Mouse (Mus musculus) hindbrain, embryonic 13.5 days (tissue): ENCODE measurements around the gene Olfr69. TPM values are rescaled to one million over a fixed set of nuclear protein-coding genes. Genes with fewer than 3 reads are reported as not detected.
"Not testable (repeated sequence)": the region's sequence is repeated elsewhere in the genome, so short reads cannot be mapped to it uniquely, and the experiment has no call there.

ENCODE experiments used
- ATAC-seq: fragments of 200-750 bp; cut with Nextera tagmentation; 2 replicates; pipeline ENCODE4 v1.8.0; 2017; ENCODE audit warnings: moderate TSS enrichment; ENCODE audit not compliant: low FRiP score
- H3K27ac ChIP-seq: fragments of 300-500 bp; sonication (generic); 2 replicates; pipeline ENCODE4 v1.5.1; 2015; ENCODE audit warnings: inconsistent platforms, mild to moderate bottlenecking, moderate library complexity
- H3K27me3 ChIP-seq: fragments of 300-500 bp; sonication (generic); 2 replicates; pipeline ENCODE4 v1.6.1; 2015; ENCODE audit warnings: mild to moderate bottlenecking, inconsistent platforms
- H3K36me3 ChIP-seq: fragments of 300-500 bp; sonication (generic); 2 replicates; pipeline ENCODE4 v1.6.1; 2015; ENCODE audit warnings: mild to moderate bottlenecking, inconsistent platforms
- H3K4me1 ChIP-seq: fragments of 300-500 bp; sonication (generic); replicated peaks from 2 replicates; pipeline ENCODE4 v1.6.1; 2015; ENCODE audit warnings: inconsistent platforms
- H3K4me2 ChIP-seq: fragments of 300-500 bp; sonication (generic); 2 replicates; pipeline ENCODE4 v1.6.1; 2015; ENCODE audit warnings: inconsistent platforms, mild to moderate bottlenecking, moderate library complexity
- H3K4me3 ChIP-seq: fragments of 300-500 bp; sonication (generic); 2 replicates; pipeline ENCODE4 v1.5.1; 2015; ENCODE audit warnings: mild to moderate bottlenecking, inconsistent platforms
- H3K9ac ChIP-seq: fragments of 300-500 bp; sonication (generic); 2 replicates; pipeline ENCODE4 v1.6.1; 2015; ENCODE audit warnings: mild to moderate bottlenecking, inconsistent platforms
- H3K9me3 ChIP-seq: fragments of 300-500 bp; sonication (generic); 2 replicates; pipeline ENCODE4 v1.6.1; 2016; ENCODE audit warnings: inconsistent platforms
- WGBS: fragments of 180-500 bp; shearing (Covaris S2); methylation state at CpG from one replicate; pipeline ENCODE4 v1.1.7; 2015; 5-methylcytosine and 5-hydroxymethylcytosine counted together
- polyA plus RNA-seq: library from polyadenylated mRNA; unstranded; fragments of >200 nt; fragmentation: Nextera tagmentation; extraction: Ambion mirVana; gene quantifications from 2 replicates; pipeline ENCODE4 v1.2.1, GENCODE M21; 2015

Olfr69 gene
- polyA plus RNA-seq = not detected in 2 replicates

- Histone ChIP-seq H3K4me2 (no peak within 1 kb of the TSS), H3K9me3 (no peaks in the 10 kb centered on the region), H3K4me1 (no peaks in the 10 kb centered on the region), H3K27me3 (no peaks in the 10 kb centered on the region), H3K27ac (no peak within 1 kb of the TSS), H3K36me3 (no peaks in the 10 kb centered on the region), H3K9ac (no peak within 1 kb of the TSS), H3K4me3 (no peak within 1 kb of the TSS)
- no peak for ATAC-seq
- WGBS = 83% methylated on average over 2 of the region's 2 CpGs
These were observed at the start of gene Olfr69 for GRCm38 (mm10) chr7:103771494-103771893. TSS of gene Olfr69 (minus strand) at chr7:103771594.

GRCm38 (mm10) chr7:103815085-103815484 lies 43.7 kb upstream of the Olfr69 start:
- ATAC-seq, H3K36me3 ChIP-seq, H3K4me1 ChIP-seq, H3K4me3 ChIP-seq, H3K9me3 ChIP-seq, H3K9ac ChIP-seq, H3K27me3 ChIP-seq, H3K4me2 ChIP-seq, H3K27ac ChIP-seq: not testable (repeated sequence)
- no CpG with 5 or more reads among the region's 2 CpGs for WGBS

DNA sequence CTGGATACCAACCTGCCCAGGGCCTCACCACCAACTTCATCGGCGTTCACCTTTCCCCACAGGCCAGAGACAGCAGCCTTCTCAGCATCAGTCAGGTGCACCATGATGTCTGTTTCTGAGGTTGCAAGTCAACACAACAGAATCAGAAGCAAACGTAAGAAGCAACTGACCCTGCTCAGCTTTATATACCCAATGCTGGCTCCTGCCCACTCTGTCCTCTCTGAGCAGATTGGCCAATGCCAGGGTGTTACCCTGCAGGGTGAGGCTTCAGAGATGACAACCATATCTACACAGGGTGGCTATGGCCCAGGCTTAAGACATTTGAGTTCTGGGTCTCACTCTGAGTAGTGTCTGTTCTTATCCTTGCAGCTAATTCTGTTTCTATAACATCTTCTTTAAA lies 42.4 kb upstream of the Olfr69 start, which contains the start of gene Hbb-bt:
Hbb-bt (minus strand) TSS at position 231 of the 400 bp plus-strand sequence.
- H3K36me3 ChIP-seq = no peaks in the 10 kb centered on the region
- no peaks in the 10 kb centered on the region for H3K4me1 ChIP-seq
- no peaks in the 10 kb centered on the region for H3K9me3 ChIP-seq
- H3K4me2 ChIP-seq = no peak within 1 kb of the TSS
- H3K27ac ChIP-seq = no peak within 1 kb of the TSS
- no peaks in the 10 kb centered on the region for H3K27me3 ChIP-seq
- H3K4me3 ChIP-seq = no peak within 1 kb of the TSS
- 90% methylated on average over 3 of the region's 3 CpGs for WGBS
- no peak for ATAC-seq
- no peak within 1 kb of the TSS for H3K9ac ChIP-seq

GRCm38 (mm10) chr7:103813152-103813551 lies 41.8 kb upstream of the Olfr69 start:
- not testable (repeated sequence) for ATAC-seq, H3K9me3 ChIP-seq, H3K4me2 ChIP-seq, H3K27me3 ChIP-seq, H3K4me1 ChIP-seq, H3K36me3 ChIP-seq, H3K27ac ChIP-seq, H3K9ac ChIP-seq, H3K4me3 ChIP-seq
- WGBS = no CpG with 5 or more reads among the region's 3 CpGs

DNA sequence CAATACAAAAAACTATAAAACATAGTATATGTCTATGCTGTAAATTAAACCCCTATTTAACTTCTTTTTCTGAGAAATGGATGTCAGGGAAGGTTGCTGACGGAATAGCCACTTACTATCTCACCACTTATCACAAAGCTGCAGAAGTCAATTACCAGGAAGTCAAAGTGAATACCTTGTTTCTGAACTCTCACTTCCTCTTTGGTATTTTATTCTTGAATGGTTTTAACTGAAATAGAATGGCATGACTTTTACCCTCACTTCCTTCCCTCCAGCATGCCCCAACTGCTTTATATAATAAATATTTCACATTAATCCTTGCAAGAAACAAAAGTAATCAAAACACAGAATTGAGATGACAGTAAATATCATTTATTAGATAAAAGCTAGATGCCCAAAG lies 40.8 kb upstream of the Olfr69 start:
- no peak overlapping the region for H3K4me3 ChIP-seq
- H3K9me3 ChIP-seq = no peaks in the 10 kb centered on the region
- no peak overlapping the region for H3K27ac ChIP-seq
- no peak overlapping the region for H3K9ac ChIP-seq
- 68% methylated on average over 1 of the region's 1 CpGs for WGBS
- no peak for ATAC-seq
- no peaks in the 10 kb centered on the region for H3K36me3 ChIP-seq
- H3K4me2 ChIP-seq = no peak overlapping the region
- H3K27me3 ChIP-seq = no peaks in the 10 kb centered on the region
- no peaks in the 10 kb centered on the region for H3K4me1 ChIP-seq

GRCm38 (mm10) chr7:103811223-103811845 lies 39.9 kb upstream of the Olfr69 start:
- Histone ChIP-seq H3K4me2 (no peak overlapping the region), H3K4me1 (no peaks in the 10 kb centered on the region), H3K36me3 (no peaks in the 10 kb centered on the region), H3K27me3 (no peaks in the 10 kb centered on the region), H3K27ac (no peak overlapping the region), H3K9me3 (no peaks in the 10 kb centered on the region), H3K9ac (no peak overlapping the region), H3K4me3 (no peak overlapping the region)
- ATAC-seq = no peak
- WGBS = 92% methylated on average over 1 of the region's 1 CpGs

DNA sequence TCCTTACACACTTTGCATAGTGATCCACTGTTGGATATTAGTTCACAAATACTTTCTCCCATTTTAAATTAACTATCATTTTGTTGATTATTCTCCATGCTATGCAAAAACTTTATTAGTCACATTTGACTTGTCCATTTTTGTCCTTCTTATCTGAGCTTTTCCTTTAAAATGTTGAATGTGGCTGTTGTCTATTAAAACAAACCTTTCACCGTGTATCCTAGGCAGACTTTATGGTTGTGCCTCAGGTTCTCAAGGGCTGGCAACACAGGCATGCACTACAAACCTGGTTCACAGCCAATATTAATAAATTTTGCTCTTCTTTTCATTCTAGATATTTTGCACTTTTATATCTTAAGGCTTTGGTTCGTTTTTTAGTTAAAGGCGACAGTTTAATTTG lies 39.4 kb upstream of the Olfr69 start:
- Histone ChIP-seq H3K36me3 (no peaks in the 10 kb centered on the region), H3K4me2 (no peak overlapping the region), H3K4me1 (no peaks in the 10 kb centered on the region), H3K4me3 (no peak overlapping the region), H3K27ac (no peak overlapping the region), H3K9me3 (no peaks in the 10 kb centered on the region), H3K27me3 (no peaks in the 10 kb centered on the region), H3K9ac (no peak overlapping the region)
- WGBS = 78% methylated on average over 3 of the region's 3 CpGs
- no peak for ATAC-seq

DNA sequence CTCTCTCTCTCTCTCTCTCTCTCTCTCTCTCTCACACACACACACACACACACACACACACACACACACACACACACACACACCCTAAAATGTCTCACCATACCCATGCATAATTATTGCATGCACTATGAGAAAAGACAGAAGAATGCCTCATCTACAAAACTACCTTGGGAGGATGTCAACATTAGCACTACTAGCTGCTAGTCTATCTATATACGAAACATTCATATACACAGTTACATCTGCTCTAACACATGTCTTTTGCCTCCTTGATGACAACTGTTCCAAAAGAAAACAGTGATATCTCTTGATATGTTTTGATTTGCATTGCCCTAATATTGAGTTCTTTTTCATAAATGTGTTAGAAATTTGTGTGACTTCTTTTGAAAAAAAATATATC lies 38.9 kb upstream of the Olfr69 start:
- Histone ChIP-seq H3K27ac (no peak overlapping the region), H3K4me3 (no peak overlapping the region), H3K27me3 (no peaks in the 10 kb centered on the region), H3K9ac (no peak overlapping the region), H3K36me3 (no peaks in the 10 kb centered on the region), H3K4me2 (no peak overlapping the region), H3K4me1 (no peaks in the 10 kb centered on the region), H3K9me3 (no peaks in the 10 kb centered on the region)
- no peak for ATAC-seq
- WGBS = 90% methylated on average over 1 of the region's 1 CpGs

DNA sequence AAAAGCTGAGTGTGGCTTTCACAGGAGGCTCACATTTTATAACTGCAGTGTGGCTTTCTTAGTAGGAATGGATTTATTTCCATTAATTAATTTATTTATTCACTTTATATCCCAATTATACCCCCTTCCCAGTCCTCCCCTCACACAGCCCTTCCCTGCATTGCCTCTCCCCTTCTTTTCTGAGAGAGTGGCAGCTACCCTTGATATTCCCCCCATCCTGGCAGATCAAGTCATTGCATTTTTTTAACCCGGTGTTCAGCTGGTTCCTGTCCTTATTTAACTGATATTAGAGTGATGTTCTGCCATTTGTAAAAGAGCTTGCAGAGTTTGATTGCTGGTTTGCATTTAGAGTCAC lies 38.4 kb upstream of the Olfr69 start:
- Histone ChIP-seq H3K4me1 (no peaks in the 10 kb centered on the region), H3K9me3 (no peaks in the 10 kb centered on the region), H3K27me3 (no peaks in the 10 kb centered on the region), H3K36me3 (no peaks in the 10 kb centered on the region), H3K9ac (no peak overlapping the region), H3K27ac (no peak overlapping the region), H3K4me3 (no peak overlapping the region), H3K4me2 (no peak overlapping the region)
- 71% methylated on average over 1 of the region's 1 CpGs for WGBS
- no peak for ATAC-seq

DNA sequence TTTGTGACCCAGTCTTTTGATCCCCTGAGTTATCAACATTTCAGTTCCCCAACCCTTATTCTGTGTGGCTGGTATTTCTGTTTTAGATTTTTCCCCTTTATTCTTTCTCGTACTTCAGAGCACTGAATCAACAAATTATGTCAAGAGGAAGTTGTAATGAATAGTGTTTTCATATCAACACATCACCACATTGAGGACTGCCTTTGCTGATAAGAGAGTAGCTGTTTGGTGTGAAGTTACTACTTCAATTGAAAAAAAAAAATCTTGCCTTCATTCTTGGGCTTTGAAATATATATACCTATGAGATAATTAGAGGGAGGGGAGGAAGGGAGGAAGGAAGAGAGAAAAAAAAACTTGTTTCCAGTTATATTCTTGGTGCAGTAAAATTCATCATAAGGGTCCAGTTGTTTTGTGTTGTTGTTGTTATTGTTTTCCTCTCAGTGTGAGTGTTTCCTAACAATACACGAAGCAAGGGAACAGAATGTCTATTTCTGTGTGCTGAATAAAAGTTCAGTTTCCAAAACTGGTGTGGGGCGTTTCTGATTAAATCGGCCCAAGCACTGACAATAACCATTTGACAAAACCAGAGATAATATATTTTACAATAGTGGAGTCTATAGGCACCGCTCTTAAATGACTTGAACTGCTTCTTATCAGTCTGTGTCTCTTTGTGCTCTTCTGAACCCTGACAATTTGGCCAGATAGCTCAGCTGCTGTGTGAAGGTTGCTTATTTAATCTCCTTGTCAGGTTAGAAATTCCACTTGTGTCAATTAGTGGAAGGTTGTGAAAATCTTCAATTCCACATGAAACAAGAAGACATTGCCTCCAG lies 37.8 kb upstream of the Olfr69 start:
- 77% methylated on average over 5 of the region's 5 CpGs for WGBS
- Histone ChIP-seq H3K9ac (no peak overlapping the region), H3K4me3 (no peak overlapping the region), H3K27me3 (no peaks in the 10 kb centered on the region), H3K4me2 (no peak overlapping the region), H3K9me3 (no peaks in the 10 kb centered on the region), H3K4me1 (no peaks in the 10 kb centered on the region), H3K27ac (no peak overlapping the region), H3K36me3 (no peaks in the 10 kb centered on the region)
- no peak for ATAC-seq

GRCm38 (mm10) chr7:103808120-103808519 lies 36.7 kb upstream of the Olfr69 start:
- H3K4me2 ChIP-seq, ATAC-seq, H3K9me3 ChIP-seq, H3K27me3 ChIP-seq, H3K27ac ChIP-seq, H3K4me1 ChIP-seq, H3K4me3 ChIP-seq, H3K36me3 ChIP-seq, H3K9ac ChIP-seq: not testable (repeated sequence)
- WGBS = 80% methylated on average over 2 of the region's 2 CpGs

- no peak overlapping the region for H3K4me2 ChIP-seq
- H3K27ac ChIP-seq = no peak overlapping the region
- H3K9me3 ChIP-seq = no peaks in the 10 kb centered on the region
- no peak overlapping the region for H3K4me3 ChIP-seq
- H3K4me1 ChIP-seq = no peaks in the 10 kb centered on the region
- ATAC-seq = no peak
- no peaks in the 10 kb centered on the region for H3K27me3 ChIP-seq
- WGBS = 73% methylated on average over 1 of the region's 1 CpGs
- no peaks in the 10 kb centered on the region for H3K36me3 ChIP-seq
- no peak overlapping the region for H3K9ac ChIP-seq
These were observed 35.5 kb upstream of the Olfr69 start for GRCm38 (mm10) chr7:103806856-103807255.
